Mouse (Mus musculus) erythroblast, embryonic 14.5 days (primary cell): Measurements from ENCODE around the gene Phactr4. TPM values are rescaled to one million over a fixed set of nuclear protein-coding genes. Genes with fewer than 3 reads are reported as not detected.

Experiments
- H3K27me3 ChIP-seq: 2 replicates; pipeline ENCODE4 v1.6.1; 2012; ENCODE audit warnings: inconsistent platforms; ENCODE audit not compliant: control insufficient read depth
- H3K36me3 ChIP-seq: 2 replicates; pipeline ENCODE4 v1.6.1; 2012; ENCODE audit warnings: mild to moderate bottlenecking, inconsistent platforms; ENCODE audit not compliant: control insufficient read depth
- H3K4me1 ChIP-seq: 2 replicates; pipeline ENCODE4 v1.6.1; 2012; ENCODE audit warnings: inconsistent platforms; ENCODE audit not compliant: control insufficient read depth
- H3K4me3 ChIP-seq: replicated peaks from 2 replicates; pipeline ENCODE3; 2012; ENCODE audit warnings: moderate library complexity, mild to moderate bottlenecking, inconsistent platforms
- H3K9me3 ChIP-seq: 2 replicates; pipeline ENCODE4 v1.6.1; 2012; ENCODE audit warnings: low read length, inconsistent platforms, mixed read lengths; ENCODE audit not compliant: control insufficient read depth
- GATA1 ChIP-seq: IDR thresholded peaks from 2 replicates; pipeline ENCODE4 v1.6.1; 2012; ENCODE audit warnings: low read length, inconsistent platforms, mixed read lengths
- TAL1 ChIP-seq: IDR thresholded peaks from 3 replicates; pipeline ENCODE4 v1.6.1; 2012; ENCODE audit warnings: low read length, inconsistent platforms, mixed read lengths
- polyA plus RNA-seq: library from polyadenylated mRNA; stranded (reverse); fragments of >175 nt; gene quantifications from 2 replicates; pipeline ENCODE4 v1.2.3, GENCODE M21; 2012

Phactr4 gene
- polyA plus RNA-seq, 1 experiment, result 0.52 TPM

DNA sequence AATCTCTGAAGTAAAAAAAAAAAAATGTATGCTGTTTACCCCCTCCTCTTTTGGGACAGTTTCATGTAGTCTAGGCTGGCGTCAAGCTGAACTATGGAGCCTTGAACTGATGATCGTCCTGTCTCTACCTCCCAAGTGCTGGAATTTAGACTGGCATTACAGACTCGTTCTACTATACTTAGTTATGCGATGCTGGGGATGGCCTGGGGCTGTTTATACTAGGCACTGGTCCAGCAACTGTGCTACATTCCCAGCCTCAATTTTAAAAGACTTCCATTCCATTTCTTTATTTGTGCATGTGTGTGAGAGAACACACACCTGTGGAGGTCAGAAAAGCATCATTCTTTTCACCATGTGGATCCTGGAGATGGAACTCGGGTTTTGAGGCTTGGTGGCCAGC lies 23.4 kb downstream of the Phactr4 start:
- no peak for TF ChIP-seq GATA1
- Histone ChIP-seq H3K4me1 (peaks cover 52% of the 10 kb centered on the region), H3K27me3 (no peaks in the 10 kb centered on the region), H3K4me3 (no peak overlapping the region), H3K9me3 (no peaks in the 10 kb centered on the region), H3K36me3 (peaks cover 28% of the 10 kb centered on the region)

DNA sequence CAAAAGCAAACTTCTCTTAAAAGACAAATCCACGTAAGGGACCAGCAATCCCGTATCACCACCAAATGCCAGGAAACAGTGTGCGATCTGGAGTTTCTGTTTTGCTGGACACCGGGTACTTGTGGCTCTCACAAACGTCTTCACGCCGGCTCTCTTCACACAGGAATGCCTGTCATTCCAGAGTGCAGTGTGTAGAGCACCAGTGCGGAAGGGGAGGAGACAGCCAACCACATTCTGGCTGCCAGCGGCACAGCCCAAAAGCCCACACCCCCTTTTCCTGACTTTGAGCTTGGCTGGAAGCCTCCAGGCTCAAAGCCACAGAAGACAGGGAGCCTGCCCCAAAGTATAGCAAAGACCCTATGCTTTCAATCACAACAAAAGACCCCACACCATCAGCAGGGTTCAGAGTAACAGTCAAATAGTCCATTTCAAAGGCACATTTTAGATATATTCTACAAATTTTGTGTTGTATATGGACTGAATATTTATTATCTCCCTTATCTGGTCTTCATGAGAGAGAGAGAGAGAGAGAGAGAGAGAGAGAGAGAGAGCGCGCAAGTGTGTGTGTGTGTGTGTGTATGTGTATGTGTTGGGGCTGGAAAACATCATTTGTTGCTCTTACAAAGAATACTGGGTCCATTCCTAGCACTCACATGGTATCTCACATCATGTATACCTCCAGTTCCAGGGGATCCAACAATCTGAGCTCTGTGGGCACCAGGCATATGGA lies 24.1 kb downstream of the Phactr4 start:
- H3K27me3 ChIP-seq, result no peaks in the 10 kb centered on the region
- H3K36me3 ChIP-seq, result peaks cover 33% of the 10 kb centered on the region
- TF ChIP-seq TAL1, result no peak
- TF ChIP-seq GATA1, result no peak
- H3K9me3 ChIP-seq, result peaks cover 2% of the 10 kb centered on the region; the same call in 1 of the 2 replicates
- H3K4me1 ChIP-seq, result peaks cover 53% of the 10 kb centered on the region
- H3K4me3 ChIP-seq, result peak overlapping the region; percentile 68

DNA sequence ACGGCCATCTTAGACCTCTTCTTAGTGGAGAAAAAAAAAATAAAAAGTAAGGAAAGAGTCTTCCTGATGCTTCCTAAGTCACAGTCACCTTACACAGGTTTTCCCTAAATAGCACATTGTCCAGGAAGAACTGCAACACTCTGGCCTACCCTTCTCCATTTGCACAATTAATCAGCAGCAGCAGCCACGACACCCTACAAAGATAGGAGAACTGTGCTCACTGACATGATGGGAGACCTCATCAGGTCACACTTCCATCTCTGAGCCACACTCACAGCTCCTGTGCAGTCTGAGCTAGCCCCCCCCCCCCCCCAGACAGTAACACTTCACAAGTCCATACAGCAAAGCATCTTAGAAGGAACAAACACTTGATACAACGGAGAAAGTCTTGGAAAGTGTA lies 25.2 kb downstream of the Phactr4 start:
- Histone ChIP-seq H3K27me3 (no peaks in the 10 kb centered on the region), H3K4me3 (peak overlapping the region; percentile 68), H3K36me3 (peaks cover 36% of the 10 kb centered on the region), H3K4me1 (peaks cover 56% of the 10 kb centered on the region), H3K9me3 (peaks cover 4% of the 10 kb centered on the region; the same call in 1 of the 2 replicates)
- TF ChIP-seq GATA1 (no peak), TAL1 (no peak)

DNA sequence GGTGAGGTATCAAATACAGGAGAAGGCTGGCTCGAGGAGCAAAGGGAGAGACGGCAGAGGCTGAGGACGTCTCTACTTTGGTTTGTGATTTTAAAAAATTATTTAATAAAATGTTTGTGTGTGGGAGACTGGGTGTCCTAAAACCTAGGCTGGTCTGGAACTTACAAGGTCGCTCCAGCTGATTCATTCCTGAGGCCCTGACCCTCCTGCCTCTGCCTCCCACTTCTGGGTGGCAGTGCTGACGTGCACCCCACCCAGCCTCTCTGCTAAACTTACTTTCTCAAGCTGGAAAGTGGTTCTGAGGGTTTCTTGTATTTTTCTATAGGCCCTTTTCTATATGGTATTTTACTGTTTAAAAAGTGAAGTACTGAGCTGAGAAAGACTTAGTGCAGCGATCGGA lies 26.0 kb downstream of the Phactr4 start:
- Histone ChIP-seq H3K36me3 (peaks cover 37% of the 10 kb centered on the region), H3K9me3 (peaks cover 10% of the 10 kb centered on the region), H3K4me1 (peaks cover 60% of the 10 kb centered on the region), H3K4me3 (peak overlapping the region; percentile 28), H3K27me3 (no peaks in the 10 kb centered on the region)
- TF ChIP-seq GATA1 (no peak), TAL1 (no peak)

DNA sequence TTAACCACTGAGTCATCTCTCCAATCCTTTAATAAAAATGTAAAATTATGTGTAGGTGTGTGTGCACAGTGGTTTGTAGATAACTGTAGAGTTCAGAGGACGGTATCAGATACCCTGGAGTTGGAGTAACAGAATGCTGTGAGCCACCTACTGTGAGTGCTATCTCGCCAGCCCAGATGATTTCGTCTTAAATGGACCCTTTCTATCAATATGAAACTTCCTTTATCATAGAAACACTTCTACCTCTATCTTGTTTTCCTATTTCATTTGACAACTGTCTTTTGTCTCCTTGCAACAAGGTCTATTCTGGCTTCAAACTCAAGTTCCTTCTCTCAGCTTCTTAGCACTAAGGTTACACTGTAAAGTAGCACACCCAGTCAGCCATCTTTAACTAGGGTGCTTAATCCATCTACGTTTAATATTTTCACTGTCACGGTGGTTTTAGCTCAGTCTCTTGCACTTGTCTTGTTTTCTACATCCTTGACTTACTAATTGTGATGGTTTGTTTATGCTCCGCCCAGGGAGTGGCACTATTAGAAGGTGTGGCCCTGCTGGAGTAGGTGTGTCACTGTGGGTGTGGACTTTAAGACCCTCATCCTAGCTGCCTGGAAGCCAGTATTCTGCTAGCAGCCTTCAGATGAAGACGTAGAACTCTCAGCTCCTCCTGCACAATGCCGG lies 31.1 kb downstream of the Phactr4 start:
- Histone ChIP-seq H3K4me1 (peaks cover 70% of the 10 kb centered on the region), H3K4me3 (peak overlapping the region; percentile 19), H3K36me3 (peaks cover 49% of the 10 kb centered on the region), H3K27me3 (no peaks in the 10 kb centered on the region), H3K9me3 (peaks cover 10% of the 10 kb centered on the region)
- TF ChIP-seq GATA1 (0 out of 2 replicates have a peak, but pooled peaks have one; percentile 10), TAL1 (no peak; the same call in 2 of the 3 replicates)

DNA sequence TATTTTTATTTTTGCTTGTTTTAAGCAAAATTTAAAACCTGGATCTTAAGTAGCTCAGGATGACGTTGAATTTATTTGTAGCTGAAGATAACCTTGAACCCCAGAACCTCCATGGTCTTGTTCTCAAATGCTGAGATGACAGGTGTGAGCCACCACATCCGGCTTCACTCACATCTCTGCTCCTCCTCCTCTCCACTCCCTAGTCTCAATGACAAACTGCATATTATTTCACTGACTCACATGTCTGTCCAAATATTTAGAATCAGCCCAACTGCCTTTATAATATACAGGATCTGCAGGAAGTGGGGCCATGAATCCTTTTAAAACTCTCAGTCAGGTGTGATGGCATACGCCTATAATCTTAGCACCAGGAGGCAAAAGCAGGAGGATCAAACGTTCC lies 33.0 kb downstream of the Phactr4 start:
- Histone ChIP-seq H3K4me1 (peaks cover 60% of the 10 kb centered on the region), H3K36me3 (peaks cover 55% of the 10 kb centered on the region), H3K4me3 (no peak overlapping the region), H3K27me3 (no peaks in the 10 kb centered on the region), H3K9me3 (peaks cover 10% of the 10 kb centered on the region)
- TF ChIP-seq TAL1, result no peak

DNA sequence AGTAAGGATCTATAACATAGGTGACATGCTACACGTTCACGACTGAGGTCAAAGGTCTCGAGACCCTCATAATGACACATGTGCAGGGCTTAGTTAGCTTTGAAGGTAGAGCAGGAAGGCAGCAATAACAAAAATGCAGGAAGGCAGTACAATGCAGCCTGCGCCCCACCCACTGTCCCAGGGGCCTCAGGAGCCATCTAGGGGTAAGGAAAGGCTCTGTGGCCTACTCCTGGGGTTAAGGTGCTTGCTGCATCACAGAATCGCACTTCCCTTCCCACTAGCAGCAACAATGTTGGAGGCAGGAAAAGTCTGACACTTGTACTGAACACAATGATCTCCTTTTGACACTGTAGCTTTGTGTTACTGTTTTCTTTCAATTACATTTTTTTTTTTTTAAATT lies 34.7 kb downstream of the Phactr4 start:
- H3K36me3 ChIP-seq, result peaks cover 57% of the 10 kb centered on the region
- H3K27me3 ChIP-seq, result no peaks in the 10 kb centered on the region
- TF ChIP-seq TAL1, result no peak
- TF ChIP-seq GATA1, result no peak
- peaks cover 8% of the 10 kb centered on the region for H3K9me3 ChIP-seq
- no peak overlapping the region for H3K4me3 ChIP-seq
- peaks cover 64% of the 10 kb centered on the region for H3K4me1 ChIP-seq

DNA sequence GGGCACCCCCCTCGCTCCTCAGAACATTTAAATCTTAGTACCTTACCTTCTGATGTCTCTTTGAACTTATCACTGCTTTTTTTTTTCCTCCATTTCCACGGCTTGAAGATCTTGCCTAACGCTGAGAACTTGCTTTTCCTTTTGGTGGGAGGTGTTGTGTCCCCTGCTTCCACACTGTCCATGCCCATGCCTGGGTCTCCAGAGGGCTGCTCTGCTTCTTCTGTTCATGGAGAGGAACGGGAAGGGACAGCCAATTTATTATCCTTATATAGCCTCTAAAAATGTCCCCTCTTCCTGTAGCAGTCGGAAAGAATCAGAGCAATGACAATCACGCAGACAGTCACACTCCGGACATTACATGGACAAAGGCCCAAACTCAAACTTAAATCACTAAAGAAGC lies 35.4 kb downstream of the Phactr4 start:
- Histone ChIP-seq H3K9me3 (peaks cover 4% of the 10 kb centered on the region), H3K4me3 (no peak overlapping the region), H3K36me3 (peaks cover 62% of the 10 kb centered on the region), H3K27me3 (no peaks in the 10 kb centered on the region), H3K4me1 (peaks cover 61% of the 10 kb centered on the region)
- no peak for TF ChIP-seq GATA1
- no peak for TF ChIP-seq TAL1

DNA sequence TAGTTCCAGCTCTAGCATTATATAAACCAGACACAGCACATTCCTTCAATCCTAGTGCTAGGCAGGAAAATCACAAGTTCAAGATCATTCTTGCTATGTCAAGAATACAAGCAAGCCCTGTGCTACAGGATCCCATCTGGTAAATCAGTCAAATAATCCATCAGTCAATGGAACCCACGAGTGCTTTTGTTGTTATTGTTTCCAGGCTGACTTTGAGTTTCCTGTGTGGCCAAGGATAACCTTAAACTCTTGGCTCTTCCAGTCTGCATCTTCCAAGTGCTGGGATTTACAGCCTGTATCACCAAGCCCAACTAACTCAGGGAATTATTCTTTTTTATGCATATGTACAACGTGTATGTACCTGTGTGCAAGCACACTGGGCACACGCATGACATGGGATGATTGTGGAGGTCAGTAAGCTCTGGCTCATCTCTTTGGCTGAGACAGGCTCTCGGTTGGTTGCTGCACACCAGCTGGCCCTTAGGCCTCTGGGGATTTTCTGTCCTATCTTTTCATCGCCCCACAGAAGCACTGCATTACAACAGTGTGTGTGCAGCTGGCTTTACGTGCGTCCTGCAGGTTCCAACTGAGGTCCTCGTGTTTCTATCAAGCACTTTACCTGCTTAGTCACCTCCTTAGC lies 36.4 kb downstream of the Phactr4 start:
- Histone ChIP-seq H3K9me3 (no peaks in the 10 kb centered on the region), H3K4me3 (no peak overlapping the region), H3K36me3 (peaks cover 66% of the 10 kb centered on the region), H3K4me1 (peaks cover 53% of the 10 kb centered on the region), H3K27me3 (no peaks in the 10 kb centered on the region)
- TF ChIP-seq TAL1, result no peak
- TF ChIP-seq GATA1, result no peak
